Mouse (Mus musculus) intestine, embryonic 14.5 days (tissue): Measurements from ENCODE around the gene Rmnd1. TPM values are rescaled to one million over a fixed set of nuclear protein-coding genes. Genes with fewer than 3 reads are reported as not detected.

Source experiments
- ATAC-seq: fragments of 200-750 bp; cut with Nextera tagmentation; replicated peaks from 2 replicates; pipeline ENCODE4 v1.8.0; 2017; ENCODE audit warnings: low read depth, moderate number of reproducible peaks, moderate TSS enrichment, moderate library complexity; ENCODE audit not compliant: low FRiP score, low TSS enrichment
- DNase-seq: peaks from one replicate; pipeline ENCODE4 v3.0.0-alpha.2; 2018; ENCODE audit warnings: low spot score
- H3K27ac ChIP-seq: fragments of 300-500 bp; sonication (generic); 2 replicates; pipeline ENCODE4 v1.5.1; 2014; ENCODE audit warnings: low read depth, mild to moderate bottlenecking, control low read depth
- H3K27me3 ChIP-seq: fragments of 300-500 bp; sonication (generic); replicated peaks from 2 replicates; pipeline ENCODE4 v1.6.1; 2014; ENCODE audit warnings: low read length, control low read depth; ENCODE audit not compliant: control insufficient read depth, insufficient read depth
- H3K36me3 ChIP-seq: fragments of 300-500 bp; sonication (generic); 2 replicates; pipeline ENCODE4 v1.6.1; 2014; ENCODE audit warnings: low read length, control low read depth; ENCODE audit not compliant: control insufficient read depth, insufficient read depth
- H3K4me1 ChIP-seq: fragments of 300-500 bp; sonication (generic); replicated peaks from 2 replicates; pipeline ENCODE4 v1.6.1; 2014; ENCODE audit warnings: low read length, control low read depth, mixed read lengths; ENCODE audit not compliant: control insufficient read depth, insufficient read depth
- H3K4me2 ChIP-seq: fragments of 300-500 bp; sonication (generic); 2 replicates; pipeline ENCODE4 v1.6.1; 2014; ENCODE audit warnings: low read length
- H3K4me3 ChIP-seq: fragments of 300-500 bp; sonication (generic); 2 replicates; pipeline ENCODE4 v1.5.1; 2014; ENCODE audit warnings: low read depth, low read length, control low read depth, mixed read lengths
- H3K9ac ChIP-seq: fragments of 300-500 bp; sonication (generic); 2 replicates; pipeline ENCODE4 v1.6.1; 2014; ENCODE audit warnings: mild to moderate bottlenecking, low read length
- H3K9me3 ChIP-seq: fragments of 300-500 bp; sonication (generic); 2 replicates; pipeline ENCODE4 v1.6.1; 2016; ENCODE audit warnings: low read length, control low read depth; ENCODE audit not compliant: control insufficient read depth
- WGBS: fragments of 180-500 bp; shearing (Covaris S2); extraction: QIAGEN DNeasy Blood & Tissue Kit; methylation state at CpG from one replicate; pipeline ENCODE4 v1.1.7; 2014; 5-methylcytosine and 5-hydroxymethylcytosine counted together
- polyA plus RNA-seq: library from polyadenylated mRNA; unstranded; fragments of >200 nt; fragmentation: Nextera tagmentation; extraction: Ambion mirVana; gene quantifications from 2 replicates; pipeline ENCODE4 v1.2.1, GENCODE M21; 2014

Rmnd1 gene
- polyA plus RNA-seq, 1 experiment from 2014 or later = 52.6 TPM

GRCm38 (mm10) chr10:4354371-4355260 is 77.6 kb downstream of the Rmnd1 start:
- no peak overlapping the region for H3K27ac ChIP-seq
- no peak overlapping the region for H3K4me3 ChIP-seq
- DNase-seq (no peak), ATAC-seq (no peak)
- no peaks in the 10 kb centered on the region for H3K27me3 ChIP-seq
- H3K4me2 ChIP-seq = no peak overlapping the region
- no peaks in the 10 kb centered on the region for H3K9me3 ChIP-seq
- 84% methylated on average over 38 of the region's 38 CpGs for WGBS
- H3K4me1 ChIP-seq = no peaks in the 10 kb centered on the region
- peaks cover 59% of the 10 kb centered on the region for H3K36me3 ChIP-seq
- no peak overlapping the region for H3K9ac ChIP-seq

Other genes with a start within 250 kb of the Rmnd1 start
- gene Akap12, start 166.0 kb downstream of the Rmnd1 start, polyA plus RNA-seq = 50.9 and 55.2 TPM in 2 replicates
- 13.0 and 14.4 TPM in 2 replicates for gene Zbtb2, start 44.3 kb downstream of the Rmnd1 start, polyA plus RNA-seq
- gene Armt1, start 79 bp upstream of the Rmnd1 start, polyA plus RNA-seq = 18.5 and 20.4 TPM in 2 replicates
- 0.13 TPM in 1 of 2 replicates, not detected in the other for gene Ccdc170, start 50.1 kb upstream of the Rmnd1 start, polyA plus RNA-seq
- gene Esr1, start 179.2 kb upstream of the Rmnd1 start, polyA plus RNA-seq = 0.34 and 0.70 TPM in 2 replicates